Mouse (Mus musculus) thymus, postnatal 14 days (tissue): Measurements from ENCODE around the gene Drc7.
A peak's percentile ranks its signal among the peaks of the same experiment; 100 is the strongest.

Experiments
- DNase-seq: peaks from one replicate; pipeline ENCODE4 v3.0.0; 2021

The Drc7 gene

GRCm38 (mm10) chr8:95054927-95055510 lies at the start of gene Drc7:
Drc7 (plus strand) TSS chr8:95055103.
- DNase-seq, result no peak

GRCm38 (mm10) chr8:95012442-95012919 lies 42.4 kb upstream of the Drc7 start:
- DNase-seq, result no peak

DNA sequence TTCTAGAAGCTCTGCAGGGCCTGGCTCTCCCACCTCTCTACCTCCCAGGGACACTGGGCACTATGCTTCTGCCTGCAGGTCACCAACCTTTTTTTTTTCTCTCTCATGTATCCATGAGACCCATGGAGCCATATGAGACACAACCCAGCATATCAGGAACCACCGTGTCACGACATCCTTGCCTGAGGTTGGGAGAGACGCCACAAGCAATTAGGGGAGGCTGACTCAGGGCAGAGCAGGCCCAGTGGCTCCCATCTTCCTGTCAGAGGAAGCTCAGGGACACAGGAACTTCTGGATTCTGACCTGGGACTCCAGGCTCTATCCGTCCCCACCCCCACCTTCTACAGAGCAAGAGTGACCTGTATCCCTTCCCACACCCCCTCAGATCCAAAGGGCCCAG lies 39.0 kb upstream of the Drc7 start:
- no peak for DNase-seq

DNA sequence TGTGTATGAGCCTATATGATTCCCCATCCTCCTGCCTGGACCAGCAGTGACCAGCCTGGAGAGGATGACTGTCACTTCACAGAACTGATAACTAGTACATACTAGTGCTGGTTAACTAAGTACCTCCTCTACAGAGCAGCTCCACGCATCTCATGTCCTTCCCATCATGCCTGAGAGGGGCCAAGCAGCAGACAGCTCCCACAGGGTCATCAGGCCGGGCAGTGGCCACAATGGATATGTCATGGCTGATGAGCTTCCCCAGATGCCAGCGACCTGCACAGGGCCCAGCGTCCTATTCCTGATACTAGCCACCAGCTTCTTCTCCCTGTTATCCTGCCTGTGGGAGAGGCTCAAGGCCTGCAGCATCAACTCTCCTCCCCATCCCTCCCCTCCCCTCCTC lies 38.2 kb upstream of the Drc7 start:
- no peak for DNase-seq

- DNase-seq, result no peak
Observed at GRCm38 (mm10) chr8:95017451-95017850, 37.5 kb upstream of the Drc7 start, which contains the start of gene Adgrg3. Adgrg3 (plus strand) TSS chr8:95017692.

DNA sequence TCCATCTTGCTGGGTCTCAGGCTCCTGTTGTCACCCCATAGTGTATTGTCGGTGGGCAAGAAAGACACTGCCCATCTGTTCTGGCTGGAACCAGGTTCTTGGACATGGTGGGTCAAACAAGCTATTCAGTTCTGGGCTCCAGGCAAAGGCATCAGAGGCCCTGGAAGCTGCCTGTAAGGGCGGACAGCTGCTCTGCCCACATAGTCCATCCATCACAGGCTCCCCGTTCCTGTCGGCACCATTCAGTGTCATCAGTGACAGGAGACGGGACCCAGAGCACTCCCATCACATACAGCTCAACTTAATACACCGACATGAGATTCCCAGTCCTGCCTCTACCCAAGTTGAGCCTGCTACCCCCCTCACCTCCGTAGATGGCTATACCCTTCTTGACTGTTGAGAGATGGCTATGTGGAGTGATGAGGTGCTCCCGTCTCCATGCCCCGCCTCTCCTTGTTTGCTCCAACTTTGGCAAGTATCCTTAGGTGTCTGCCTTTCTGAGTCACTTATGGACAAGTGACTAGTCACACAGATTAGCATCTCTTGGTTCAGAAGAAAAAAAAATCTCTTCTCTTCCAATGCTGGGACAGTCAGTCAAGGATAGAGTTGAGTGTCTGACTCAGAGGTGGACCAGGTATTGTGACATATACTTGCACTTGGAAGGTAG lies 36.8 kb upstream of the Drc7 start:
- DNase-seq, result no peak

DNA sequence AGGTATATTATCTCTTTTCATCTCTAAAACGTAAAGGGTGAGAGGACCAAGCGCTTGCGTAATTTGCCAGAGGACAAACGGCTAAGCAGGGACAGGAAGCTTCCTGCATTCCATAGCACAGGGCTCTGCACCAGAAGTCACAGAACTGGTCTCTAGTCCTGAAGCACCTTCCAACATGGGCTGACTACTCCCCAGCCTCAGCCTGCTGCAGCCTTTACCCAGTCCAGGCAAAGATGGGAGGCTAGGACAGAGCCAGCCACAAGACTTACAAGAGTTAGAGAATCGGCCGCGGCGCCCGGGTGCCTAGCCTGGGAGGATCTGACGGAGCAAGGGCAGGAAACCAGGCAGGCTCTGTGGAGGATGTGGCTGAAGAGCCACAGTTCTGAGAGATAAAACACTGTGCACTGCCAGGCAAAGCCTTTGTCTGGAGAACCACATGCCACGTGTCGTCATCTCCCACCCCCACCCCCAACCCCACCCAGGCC lies 34.6 kb upstream of the Drc7 start:
- DNase-seq, result peak; percentile 70

GRCm38 (mm10) chr8:95020821-95021220 lies 34.1 kb upstream of the Drc7 start:
- DNase-seq, result no peak

DNA sequence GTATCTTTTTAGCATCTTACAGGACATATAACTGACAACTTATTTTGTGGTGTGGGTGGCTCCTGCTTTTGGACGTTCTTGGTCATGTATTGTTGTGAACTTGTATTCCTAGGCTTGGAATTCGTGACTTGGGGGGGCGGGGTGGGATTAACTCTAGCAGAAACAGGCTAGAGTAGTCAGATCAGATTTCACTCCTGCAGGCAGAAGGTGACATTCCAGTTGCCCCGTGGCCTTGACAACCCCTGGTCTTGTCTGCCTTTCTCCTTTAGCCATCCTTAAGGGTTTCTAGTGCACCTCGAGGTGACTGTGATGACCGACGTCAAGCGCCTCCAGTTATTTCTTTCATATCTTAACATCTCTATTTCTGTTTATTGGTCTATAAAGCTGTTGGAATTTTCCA lies 31.7 kb upstream of the Drc7 start:
- DNase-seq, result no peak

DNA sequence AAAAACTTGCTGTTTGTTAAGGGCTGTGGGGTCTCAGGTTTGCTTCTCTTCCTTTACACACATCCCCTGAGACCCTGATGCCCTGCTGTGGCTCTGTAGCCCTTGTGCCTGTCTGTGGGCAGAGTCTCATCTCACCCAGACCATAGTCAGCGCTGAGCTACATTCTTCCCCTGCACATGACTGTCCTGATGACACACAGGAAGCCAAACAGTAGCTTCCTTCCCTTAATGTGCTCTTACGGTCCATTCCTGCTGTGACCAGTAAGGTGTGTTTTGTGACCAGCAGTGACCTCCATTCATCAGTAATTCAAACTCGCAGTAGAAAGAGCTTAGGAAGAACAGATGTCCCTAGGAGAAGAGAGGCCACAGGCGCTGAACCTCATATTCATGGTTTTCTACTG lies 30.5 kb upstream of the Drc7 start:
- DNase-seq, result no peak

GRCm38 (mm10) chr8:95025421-95025820 lies 29.5 kb upstream of the Drc7 start:
- peak; percentile 57 for DNase-seq

DNA sequence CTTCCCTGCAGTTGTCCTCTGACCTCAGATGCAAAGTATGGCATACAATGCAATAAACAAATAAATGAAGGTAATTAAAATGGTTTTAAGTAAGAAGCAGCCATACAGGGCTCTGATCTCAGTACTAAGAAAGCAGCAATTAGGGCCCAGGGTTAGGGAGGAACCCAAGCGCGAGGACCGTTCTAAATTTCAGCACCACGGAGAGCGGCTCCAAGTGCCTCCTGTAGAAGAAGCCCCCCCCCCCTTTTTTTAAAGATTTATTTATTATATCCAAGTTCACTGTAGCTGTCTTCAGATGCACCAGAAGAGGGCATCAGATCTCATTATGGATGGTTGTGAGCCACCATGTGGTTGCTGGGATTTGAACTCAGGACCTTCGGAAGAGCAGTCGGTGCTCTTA lies 26.5 kb upstream of the Drc7 start:
- peak; percentile 32 for DNase-seq

DNA sequence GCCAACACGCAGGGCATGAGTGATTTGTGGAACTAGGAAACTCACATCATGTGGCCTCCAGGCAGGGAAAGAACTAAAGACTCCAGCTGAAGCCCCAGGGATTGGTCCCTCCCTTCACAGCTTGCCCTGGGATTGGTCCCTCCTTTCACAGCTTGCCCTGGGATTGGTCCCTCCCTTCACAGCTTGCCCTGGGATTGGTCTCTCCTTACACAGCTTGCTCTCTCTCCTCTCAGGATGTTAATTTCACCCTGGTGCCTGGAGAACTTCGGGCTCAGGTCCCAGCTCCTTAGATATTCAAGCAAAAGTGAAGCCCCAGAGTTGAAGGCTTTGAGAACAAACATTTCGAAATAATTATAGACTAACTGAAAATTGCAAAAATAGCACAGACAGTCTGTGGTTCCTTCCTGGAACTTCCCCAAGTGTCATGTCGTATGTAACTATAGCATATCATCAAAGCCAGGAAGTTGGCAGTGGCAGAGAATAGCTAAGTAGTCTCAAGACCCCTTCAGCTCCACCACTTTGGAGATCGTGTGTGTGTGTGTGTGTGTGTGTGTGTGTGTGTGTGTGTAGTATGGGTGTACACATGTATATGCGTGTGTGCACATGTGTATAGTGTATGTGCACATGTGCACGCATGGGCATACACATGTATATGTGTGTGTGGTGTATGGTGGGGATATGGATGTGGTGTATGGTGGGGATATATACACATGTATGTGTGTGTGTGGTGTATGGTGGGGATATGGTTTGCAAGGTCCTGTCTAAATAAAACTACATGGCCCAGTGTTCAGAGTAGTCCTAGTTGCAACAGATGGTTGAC lies 17.6 kb upstream of the Drc7 start:
- DNase-seq, result peak; percentile 19

GRCm38 (mm10) chr8:95041883-95042784 lies 12.8 kb upstream of the Drc7 start:
- no peak for DNase-seq

DNA sequence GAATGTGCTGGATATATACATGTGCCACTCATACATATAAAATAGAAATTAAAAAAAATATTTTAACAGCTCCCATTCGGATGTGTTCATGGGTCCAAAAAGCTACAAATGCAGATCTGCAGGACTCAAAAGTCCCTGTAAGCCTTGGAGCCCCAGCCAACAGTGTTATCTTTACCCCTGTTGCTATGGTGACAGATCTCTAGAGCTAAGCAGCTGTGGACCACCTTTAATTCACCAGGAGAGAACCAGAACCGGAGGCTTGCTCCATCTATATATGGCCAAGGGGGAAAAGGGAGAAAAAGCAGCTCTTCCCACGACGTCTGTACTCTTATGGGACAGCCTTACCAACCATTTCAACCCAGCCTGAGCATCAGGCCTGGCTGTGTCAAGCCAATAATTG lies 10.1 kb upstream of the Drc7 start:
- DNase-seq, result no peak

DNA sequence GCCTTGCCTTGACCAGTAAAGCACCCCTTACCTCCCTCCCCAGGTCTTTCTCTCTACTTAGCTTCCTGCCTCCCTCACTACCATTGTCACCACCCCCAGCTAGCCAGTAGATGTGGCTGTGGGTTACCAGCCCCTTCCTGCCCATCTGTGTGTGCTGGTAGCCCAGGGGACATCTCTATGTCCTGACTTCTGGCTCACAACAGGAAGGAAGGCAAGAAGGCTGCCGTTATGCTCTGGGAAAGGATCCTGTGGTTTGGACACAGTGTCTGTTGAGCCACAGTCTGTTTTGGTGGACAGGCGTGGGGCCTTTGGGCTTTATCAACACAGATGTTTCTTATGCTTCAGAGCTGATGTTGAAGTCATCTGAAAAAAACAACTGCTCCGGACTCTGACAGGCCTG lies 7.9 kb upstream of the Drc7 start:
- DNase-seq, result no peak

GRCm38 (mm10) chr8:95047884-95048680 lies 6.8 kb upstream of the Drc7 start:
- no peak for DNase-seq

DNA sequence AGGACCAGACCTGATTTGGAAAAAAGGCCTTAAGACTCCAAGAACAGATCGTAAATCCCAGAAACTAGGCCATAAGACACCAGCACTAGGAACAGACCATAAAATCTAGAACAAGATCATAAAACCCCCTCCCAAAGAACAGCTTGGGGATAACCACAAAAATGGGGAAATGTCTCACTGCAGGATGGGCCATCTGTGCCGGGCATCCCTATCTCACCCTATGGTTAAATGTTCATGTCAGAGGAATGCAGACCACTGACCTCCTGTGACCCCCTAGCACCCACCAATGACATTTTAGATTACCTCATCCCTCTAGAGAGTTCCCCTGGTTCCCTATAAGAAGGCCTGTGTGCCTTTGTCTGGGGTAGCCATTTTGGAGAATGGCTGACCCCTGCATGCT lies 5.3 kb upstream of the Drc7 start:
- no peak for DNase-seq

DNA sequence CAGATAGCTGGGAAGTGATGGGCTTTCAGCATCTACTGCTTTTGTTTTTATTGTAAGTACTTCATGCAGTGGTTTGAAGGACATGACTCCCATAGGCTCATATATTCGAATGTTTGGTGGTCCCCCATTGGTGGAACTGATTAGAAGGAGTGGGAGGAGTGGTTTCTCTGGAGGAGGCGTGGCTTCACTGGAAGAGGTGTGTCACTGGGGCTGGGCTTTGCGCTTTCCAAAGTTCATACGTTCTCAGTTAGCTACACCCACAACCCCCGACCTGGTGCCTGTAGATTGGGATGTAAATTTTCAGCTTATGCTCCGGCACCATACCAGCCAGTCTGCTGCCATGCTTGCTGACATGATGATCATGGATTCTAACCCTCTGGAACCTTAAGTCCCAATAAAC lies 465 bp upstream of the Drc7 start:
- DNase-seq, result no peak

DNA sequence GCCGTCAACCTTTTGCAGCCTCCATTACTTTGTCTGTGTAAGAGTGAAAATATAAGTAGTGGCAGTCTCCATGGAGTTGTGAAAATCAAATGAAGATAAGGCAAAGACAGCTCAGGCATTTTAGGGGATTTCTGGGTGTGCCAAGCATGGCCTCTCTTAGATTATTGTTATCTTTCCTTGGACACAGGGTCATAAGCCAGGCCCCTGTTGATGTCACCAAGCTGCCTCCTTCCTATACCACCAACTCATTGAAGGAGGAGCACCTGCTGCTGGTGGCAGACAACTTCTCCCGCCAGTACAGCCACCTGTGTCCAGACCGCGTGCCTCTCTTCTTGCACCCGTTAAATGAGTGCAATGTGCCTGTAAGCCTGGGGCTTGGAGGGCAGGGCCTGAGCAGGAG lies 1.5 kb downstream of the Drc7 start:
- peak; percentile 15 for DNase-seq

DNA sequence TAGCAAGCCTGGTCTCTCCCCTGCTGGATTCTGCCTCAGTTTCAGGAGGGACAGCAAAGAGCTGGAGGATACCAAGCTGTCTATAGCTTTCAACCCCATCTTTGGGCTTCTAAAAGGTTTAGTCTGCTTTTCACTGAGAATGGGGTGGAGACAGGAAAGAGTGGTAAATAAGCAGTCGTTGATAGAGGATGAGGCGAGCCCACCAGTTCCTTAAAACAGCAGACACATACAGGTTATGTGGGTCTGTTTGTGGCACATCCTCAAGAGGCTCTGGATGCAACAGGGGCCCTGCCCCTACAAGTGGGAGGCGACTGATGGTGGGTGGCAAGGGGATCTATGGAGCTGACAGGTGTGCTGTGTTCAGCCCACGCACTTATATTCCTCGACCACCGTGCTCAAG lies 3.8 kb downstream of the Drc7 start:
- peak; percentile 10 for DNase-seq
